11 mouse cellular contexts compared by ENCODE assay signal in genomic region chr13:55756789-55757188, GRCm38 (mm10). TPM values are rescaled to one million over a fixed set of nuclear protein-coding genes. Genes with fewer than 3 reads are reported as not detected.
DNase-seq lines count a peak whose midpoint lies in the region; ATAC-seq and TF ChIP-seq lines count a peak whose summit lies in the region.
"Had no signal": no experiment of that assay in that cellular context is flagged by ENCODE, and none has a peak within 500 bp of the region (broad histone marks: within the 10 kb centered on the region; RNA-seq: fewer than 3 reads in every experiment).

No protein-coding gene starts in this region.

- no peaks in the 10 kb centered on the region for H3K36me3 ChIP-seq in heart, postnatal 0 days (replicated peaks; ENCODE audit: control insufficient read depth, insufficient read depth, low read length)
- H3K36me3 ChIP-seq in E14TG2a.4 (ENCODE audit: insufficient read depth, low read length), result no peaks in the 10 kb centered on the region
- no peaks in the 10 kb centered on the region for H3K36me3 ChIP-seq in limb, embryonic 13.5 days

- H3K27me3 ChIP-seq in heart, postnatal 0 days (ENCODE audit: control insufficient read depth, insufficient read depth, low read length), result no peaks in the 10 kb centered on the region
- no peaks in the 10 kb centered on the region for H3K27me3 ChIP-seq in E14TG2a.4 (ENCODE audit: insufficient read depth, low read length)
- H3K27me3 ChIP-seq in limb, embryonic 13.5 days, result no peaks in the 10 kb centered on the region
- H3K27me3 ChIP-seq: megakaryocyte, embryonic 14.5 days had no signal

- peak overlapping the region; percentile 11; the same call in 1 of the 2 replicates for H3K4me3 ChIP-seq in heart, postnatal 0 days (ENCODE audit: low read depth, low read length)
- H3K4me3 ChIP-seq in E14TG2a.4 (replicated peaks; ENCODE audit: low read length), result peak overlapping the region; percentile 48
- peak overlapping the region; percentile 17 for H3K4me3 ChIP-seq in limb, embryonic 13.5 days
- H3K4me3 ChIP-seq: erythroblast, embryonic 14.5 days; layer of hippocampus, adult 2 months; megakaryocyte, embryonic 14.5 days had no signal

- peak overlapping the region; percentile 21; the same call in 1 of the 2 replicates for H3K9ac ChIP-seq in heart, postnatal 0 days (replicated peaks; ENCODE audit: low read depth, low read length)
- H3K9ac ChIP-seq in limb, embryonic 13.5 days, result peak overlapping the region; percentile 56

- 24% methylated on average over 8 of the region's 8 CpGs for WGBS in heart, postnatal 0 days
- 10% methylated on average over 8 of the region's 8 CpGs for WGBS in limb, embryonic 13.5 days

- no peaks in the 10 kb centered on the region for H3K9me3 ChIP-seq in heart, postnatal 0 days (replicated peaks; ENCODE audit: control insufficient read depth, low read length)
- no peaks in the 10 kb centered on the region for H3K9me3 ChIP-seq in E14TG2a.4 (ENCODE audit: low read length)
- H3K9me3 ChIP-seq in limb, embryonic 13.5 days, result no peaks in the 10 kb centered on the region
- H3K9me3 ChIP-seq: megakaryocyte, embryonic 14.5 days had no signal

- TF ChIP-seq CTCF in heart, postnatal 0 days (IDR thresholded peaks at IDR 0.05; ENCODE audit: low read depth), result no peak
- no peak for TF ChIP-seq CTCF in E14TG2a.4 (conservative IDR thresholded peaks at IDR 0.05; ENCODE audit: low read length)

- H3K27ac ChIP-seq in heart, postnatal 0 days (ENCODE audit: low read depth), result no peak overlapping the region
- H3K27ac ChIP-seq in limb, embryonic 13.5 days, result peak overlapping the region; percentile 39; the same call in 1 of the 2 replicates
- H3K27ac ChIP-seq: layer of hippocampus, adult 2 months had no signal

- peak; percentile 19 for DNase-seq in heart, postnatal 0 days (ENCODE audit: low spot score)
- no peak for DNase-seq in heart, adult 18-20 months
- peak; percentile 41 for DNase-seq in embryo, embryonic 9.5 days (ENCODE audit: extremely low spot score)
- no peak for DNase-seq in adipocyte (ENCODE audit: low spot score)

- H3K4me2 ChIP-seq in heart, postnatal 0 days (ENCODE audit: low read depth, low read length), result peak overlapping the region; percentile 42
- H3K4me2 ChIP-seq in limb, embryonic 13.5 days (replicated peaks), result peak overlapping the region; percentile 52

- no peaks in the 10 kb centered on the region for H3K4me1 ChIP-seq in heart, postnatal 0 days (ENCODE audit: control insufficient read depth, insufficient read depth)
- peaks cover 39% of the 10 kb centered on the region for H3K4me1 ChIP-seq in E14TG2a.4 (replicated peaks; ENCODE audit: low read depth, low read length)
- peaks cover 41% of the 10 kb centered on the region for H3K4me1 ChIP-seq in limb, embryonic 13.5 days

- TF ChIP-seq EP300 in heart, postnatal 0 days (IDR thresholded peaks at IDR 0.05; ENCODE audit: low read depth), result no peak

- ATAC-seq in heart, postnatal 0 days (ENCODE audit: insufficient read depth, low read depth), result no peak
- peak; percentile 41; the same call in 1 of the 2 replicates for ATAC-seq in limb, embryonic 13.5 days (ENCODE audit: low FRiP score, low read depth)
- no peak for ATAC-seq in frontal cortex, adult (ENCODE audit: low TSS enrichment)
- no peak for ATAC-seq in erythroid progenitor cell, adult 5-6 weeks (replicated peaks; ENCODE audit: low FRiP score, poor library complexity, severe bottlenecking)

RNA-seq across cellular contexts. Expression of gene Catsper3, which starts 27.6 kb away (rescaled TPM):
- total RNA-seq in heart, postnatal 0 days (2014; rRNA removed; ENCODE audit: low replicate concordance), result not detected in 2 replicates
- 0.08 and 0.11 TPM in 2 replicates for polyA plus RNA-seq in heart, postnatal 0 days (2015; fragmentation: Nextera tagmentation; extraction: Ambion mirVana)
- under 1 TPM; 0.20 to 0.21 TPM for total RNA-seq in heart, adult 18-20 months (2021)
- polyA plus RNA-seq in limb, embryonic 13.5 days (2015; fragmentation: Nextera tagmentation; extraction: Ambion mirVana), result 0.14 TPM in 1 of 2 replicates, not detected in the other
- total RNA-seq in erythroid progenitor cell, adult 5-6 weeks (2015; ENCODE audit: low replicate concordance), result not detected in 2 replicates
- not detected in 2 replicates for total RNA-seq in erythroid progenitor cell, adult 5-6 weeks (2017; ENCODE audit: low replicate concordance)
- polyA plus RNA-seq: erythroblast, embryonic 14.5 days had no signal

RNA-seq across cellular contexts. Expression of gene Pcbd2, which starts 29.6 kb away (rescaled TPM):
- 12.1 and 25.1 TPM in 2 replicates for total RNA-seq in heart, postnatal 0 days (2014; rRNA removed; ENCODE audit: low replicate concordance)
- 54.7 and 63.5 TPM in 2 replicates for polyA plus RNA-seq in heart, postnatal 0 days (2015; fragmentation: Nextera tagmentation; extraction: Ambion mirVana)
- 10 to 100 TPM; 51.3 to 56.3 TPM for total RNA-seq in heart, adult 18-20 months (2021)
- 40.2 and 49.8 TPM in 2 replicates for polyA plus RNA-seq in limb, embryonic 13.5 days (2015; fragmentation: Nextera tagmentation; extraction: Ambion mirVana)
- 16.6 and 49.0 TPM in 2 replicates for total RNA-seq in erythroid progenitor cell, adult 5-6 weeks (2015; ENCODE audit: low replicate concordance)
- total RNA-seq in erythroid progenitor cell, adult 5-6 weeks (2017; ENCODE audit: low replicate concordance), result 2.1 and 22.8 TPM in 2 replicates

RNA-seq across cellular contexts. Expression of gene Txndc15, which starts 42.3 kb away (rescaled TPM):
- 49.1 and 69.1 TPM in 2 replicates for total RNA-seq in heart, postnatal 0 days (2014; rRNA removed; ENCODE audit: low replicate concordance)
- 65.0 and 65.8 TPM in 2 replicates for polyA plus RNA-seq in heart, postnatal 0 days (2015; fragmentation: Nextera tagmentation; extraction: Ambion mirVana)
- total RNA-seq in heart, adult 18-20 months (2021), result 10 to 100 TPM; 43.7 to 48.5 TPM
- 109 and 113 TPM in 2 replicates for polyA plus RNA-seq in limb, embryonic 13.5 days (2015; fragmentation: Nextera tagmentation; extraction: Ambion mirVana)
- total RNA-seq in erythroid progenitor cell, adult 5-6 weeks (2015; ENCODE audit: low replicate concordance), result 4.6 and 11.2 TPM in 2 replicates
- total RNA-seq in erythroid progenitor cell, adult 5-6 weeks (2017; ENCODE audit: low replicate concordance), result 5.3 and 6.9 TPM in 2 replicates

Comparison
In these comparisons a context has a peak if more than half of its experiments do, and no peak if none do; other contexts are left out.
1. DNase-seq: peak in heart, postnatal 0 days (single experiment) and embryo, embryonic 9.5 days (single experiment); none in heart, adult 18-20 months (0 of 2) and adipocyte (single experiment).
2. Peak in every context shown above with its lines, with median percentiles within 50 percentile points of each other: H3K4me3 ChIP-seq.